ENCODE assay signal across 8 mouse cellular contexts in the genomic region with DNA sequence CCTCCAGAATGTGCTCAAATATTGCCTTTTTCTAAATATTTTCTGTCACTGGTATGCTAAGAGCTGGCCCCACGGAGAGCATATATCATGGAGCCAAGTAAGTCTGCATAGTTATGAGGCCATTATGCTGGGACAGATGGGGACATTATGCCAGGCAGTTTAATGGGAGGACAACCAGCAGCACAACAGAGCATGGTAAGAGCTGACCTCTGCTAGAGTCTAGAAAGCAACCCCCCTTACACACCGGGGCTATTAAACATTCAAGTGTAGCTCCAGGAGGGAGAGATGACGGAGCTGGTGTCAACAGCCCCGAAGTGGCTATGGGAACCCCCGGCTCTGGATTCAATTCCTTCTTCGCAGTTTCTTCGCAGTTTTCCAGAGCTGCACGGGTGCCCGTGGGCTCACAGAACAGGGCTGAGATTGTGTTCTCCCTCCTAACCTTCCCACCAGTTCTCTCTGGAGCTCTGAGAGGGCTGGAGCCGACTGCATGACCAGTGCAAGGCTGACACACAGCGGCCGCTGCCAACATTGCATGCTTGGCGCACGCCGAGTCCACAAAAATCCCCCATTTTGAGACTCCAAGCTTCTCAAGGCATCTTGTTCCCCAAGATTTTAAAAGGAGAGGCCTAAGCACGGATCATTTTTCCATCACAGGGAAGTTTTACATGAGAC.
DNase-seq lines count a peak whose midpoint lies in the region; ATAC-seq and TF ChIP-seq lines count a peak whose summit lies in the region.

No protein-coding gene starts in this region.

- H3K4me1 ChIP-seq in CH12.LX (ENCODE audit: control insufficient read depth in 1 of 2, insufficient read depth in 2 of 2), result peaks cover 15 to 42% of the 10 kb centered on the region in 2 experiments
- H3K4me1 ChIP-seq in ES-E14 (ENCODE audit: control insufficient read depth in 2 of 2, insufficient read depth in 2 of 2, low read length in 2 of 2, poor library complexity in 1 of 2), result peaks cover 19 to 26% of the 10 kb centered on the region in 2 experiments

- H3K27ac ChIP-seq in CH12.LX (ENCODE audit: insufficient read depth, low read depth), result no peak overlapping the region
- H3K27ac ChIP-seq in ES-E14 (ENCODE audit: insufficient read depth, low read depth, low read length, poor library complexity, severe bottlenecking), result peak overlapping the region; percentile 88

- no peak overlapping the region for H3K4me2 ChIP-seq in CH12.LX (ENCODE audit: insufficient read depth, low read depth, poor library complexity, severe bottlenecking)

- TF ChIP-seq POLR2A in CH12.LX (IDR thresholded peaks at IDR 0.05; ENCODE audit: low read depth, low read length), result no peak

- peak in 1 of 2 experiments; percentile 38; a peak in 2 of 4 replicates for TF ChIP-seq CTCF in CH12.LX (conservative IDR thresholded peaks at IDR 0.05 in 1 of 2, IDR thresholded peaks at IDR 0.05 in 1 of 2; ENCODE audit: low read depth in 2 of 2, low read length in 2 of 2)

- H3K27me3 ChIP-seq in CH12.LX (replicated peaks), result no peaks in the 10 kb centered on the region

- H3K9ac ChIP-seq in CH12.LX (ENCODE audit: insufficient read depth, low read depth) (no peak overlapping the region), ES-E14 (ENCODE audit: insufficient read depth, low read depth, low read length, poor library complexity, severe bottlenecking) (peak overlapping the region; percentile 56; the same call in 1 of the 2 replicates)

- peak; percentile 19 for TF ChIP-seq RAD21 in CH12.LX (IDR thresholded peaks at IDR 0.05; ENCODE audit: low read depth, low read length)

- TF ChIP-seq EP300 in CH12.LX (IDR thresholded peaks at IDR 0.05; ENCODE audit: low read length), result no peak

- H3K79me2 ChIP-seq in CH12.LX (replicated peaks; ENCODE audit: control insufficient read depth, extremely low read depth, insufficient read depth, poor library complexity, severe bottlenecking), result no peaks in the 10 kb centered on the region

- H3K36me3 ChIP-seq in CH12.LX (replicated peaks in 1 of 2; ENCODE audit: control insufficient read depth in 1 of 2, insufficient read depth in 1 of 2, low read length in 1 of 2), result peaks cover 40 to 90% of the 10 kb centered on the region in 2 experiments
- no peaks in the 10 kb centered on the region; the same call in 1 of the 2 replicates for H3K36me3 ChIP-seq in ES-E14 (ENCODE audit: control insufficient read depth, insufficient read depth, low read length, poor library complexity, severe bottlenecking)

- dilution Hi-C loops in CH12.LX (cut with MboI; ENCODE audit: extremely low pct_ligation_motif_present, extremely low pct_unique_long_range_greater_than_20kb, low sequenced_read_pairs), result no loop called here

- in situ Hi-C loops in CH12.LX (cut with MboI; ENCODE audit: low pct_ligation_motif_present, low pct_unique_long_range_greater_than_20kb, low sequenced_read_pairs), result loop anchor here (25.0 kb wide), 1 partner anchor 345 kb away; no protein-coding TSS in a partner anchor
- in situ Hi-C loops in ES-E14 (cut with MboI; ENCODE audit: low sequenced_read_pairs in 2 of 2, unreplicated experiment in 2 of 2), result loop anchor here in 1 of 2 experiments (5.0 kb wide), 1 partner anchor 120 kb away; no protein-coding TSS in a partner anchor

- DNase-seq in CH12.LX (ENCODE audit: extremely low read depth) (no peak), ES-E14 (ENCODE audit: low read depth, low spot score) (peak; percentile 51)
- peak; percentile 85 for DNase-seq in embryo, embryonic 10 days (ENCODE audit: low spot score)
- DNase-seq in layer of hippocampus, postnatal 14 days (ENCODE audit: low spot score in 2 of 2), result peak; percentile 59 to 78
- DNase-seq in right cerebral cortex, postnatal 36 days (ENCODE audit: low spot score in 2 of 2), result peak; percentile 29 to 36
- no peak for DNase-seq in T-cell, adult 2 months (ENCODE audit: low spot score)

- H3K9me3 ChIP-seq in CH12.LX (replicated peaks; ENCODE audit: low read length), result no peaks in the 10 kb centered on the region
- no peaks in the 10 kb centered on the region for H3K9me3 ChIP-seq in ES-E14 (ENCODE audit: control insufficient read depth, insufficient read depth, low read depth, low read length)

- H3K4me3 ChIP-seq in CH12.LX (replicated peaks in 1 of 3; ENCODE audit: low read depth in 2 of 3, low read length in 2 of 3, poor library complexity in 1 of 3), result no peak overlapping the region
- peak overlapping the region; percentile 7 to 44; a peak in 2 of 4 replicates for H3K4me3 ChIP-seq in ES-E14 (ENCODE audit: insufficient read depth in 1 of 2, low read depth in 1 of 2, low read length in 2 of 2, poor library complexity in 1 of 2, severe bottlenecking in 1 of 2)

- peak; percentile 48; the same call in 1 of the 2 replicates for ATAC-seq in granulocyte monocyte progenitor cell, adult 5-6 weeks (replicated peaks; ENCODE audit: poor library complexity, severe bottlenecking)
- peak; percentile 56; the same call in 1 of the 2 replicates for ATAC-seq in megakaryocyte-erythroid progenitor cell, adult 5-6 weeks (replicated peaks; ENCODE audit: low FRiP score, low TSS enrichment, poor library complexity, severe bottlenecking)

TF ChIP-seq in CH12.LX, 34 proteins besides CTCF, POLR2A, EP300 and RAD21:
- TF ChIP-seq MEF2A (IDR thresholded peaks at IDR 0.05; ENCODE audit: borderline replicate concordance, low read depth, low read length), result no peak
- no peak for TF ChIP-seq USF2 (conservative IDR thresholded peaks at IDR 0.05; ENCODE audit: low read depth, low read length)
- TF ChIP-seq UBTF (IDR thresholded peaks at IDR 0.05; ENCODE audit: low read depth, low read length), result no peak
- TF ChIP-seq TBP (conservative IDR thresholded peaks at IDR 0.05; ENCODE audit: low read depth, low read length), result no peak
- no peak for TF ChIP-seq NRF1 (IDR thresholded peaks at IDR 0.05; ENCODE audit: low read depth, low read length)
- no peak for TF ChIP-seq SIN3A (IDR thresholded peaks at IDR 0.05; ENCODE audit: low read length)
- TF ChIP-seq CHD2 (IDR thresholded peaks at IDR 0.05; ENCODE audit: low read length), result no peak
- TF ChIP-seq ETS1 (conservative IDR thresholded peaks at IDR 0.05; ENCODE audit: low read depth, low read length), result no peak
- no peak for TF ChIP-seq USF1 (IDR thresholded peaks at IDR 0.05; ENCODE audit: low read depth, low read length)
- no peak for TF ChIP-seq PAX5 (IDR thresholded peaks at IDR 0.05; ENCODE audit: low read length)
- TF ChIP-seq ZMIZ1 (IDR thresholded peaks at IDR 0.05; ENCODE audit: low read depth, low read length), result no peak
- TF ChIP-seq POLR2AphosphoS2 (IDR thresholded peaks at IDR 0.05; ENCODE audit: low read depth, low read length), result no peak
- TF ChIP-seq CHD1 (IDR thresholded peaks at IDR 0.05; ENCODE audit: low read depth, low read length), result no peak
- no peak for TF ChIP-seq HCFC1 (IDR thresholded peaks at IDR 0.05; ENCODE audit: low read depth, low read length)
- no peak for TF ChIP-seq IRF4 (IDR thresholded peaks at IDR 0.05; ENCODE audit: low read depth, low read length)

TF ChIP-seq in ES-E14, 5 proteins besides CTCF, POLR2A, EP300 and RAD21:
- TF ChIP-seq MAFK (IDR thresholded peaks at IDR 0.05; ENCODE audit: insufficient read depth, low read depth, low read length), result no peak
- TF ChIP-seq ZC3H11A (IDR thresholded peaks at IDR 0.05; ENCODE audit: borderline replicate concordance, low read depth, low read length), result peak; percentile 25; the same call in 1 of the 2 replicates

Comparison
In these comparisons a context has a peak if more than half of its experiments do, and no peak if none do; other contexts are left out.
1. DNase-seq: peak in ES-E14 (single experiment), embryo, embryonic 10 days (single experiment), layer of hippocampus, postnatal 14 days (2 of 2) and right cerebral cortex, postnatal 36 days (2 of 2); none in CH12.LX (single experiment) and T-cell, adult 2 months (single experiment).
2. H3K4me3 ChIP-seq: peak in ES-E14 (2 of 2); none in CH12.LX (0 of 3).